Mouse (Mus musculus) retina, embryonic 14.5 days (tissue): Measurements from ENCODE around the gene Frs2.
"Not testable (repeated sequence)": the region's sequence is repeated elsewhere in the genome, so short reads cannot be mapped to it uniquely, and the experiment has no call there.

ENCODE experiments used
- DNase-seq: peaks from one replicate; pipeline ENCODE4 v3.0.0-alpha.2; 2015; ENCODE audit warnings: low spot score

Gene Frs2

GRCm38 (mm10) chr10:117045175-117046056, 102.9 kb downstream of the Frs2 start, which contains the start of gene Lrrc10:
Gene Lrrc10, plus strand, starts transcription at chr10:117045341.
- no peak for DNase-seq

- not testable (repeated sequence) for DNase-seq
Observed at GRCm38 (mm10) chr10:117043497-117044166, 104.7 kb downstream of the Frs2 start.

- DNase-seq: no peak
Observed at GRCm38 (mm10) chr10:117042295-117042694, 106.0 kb downstream of the Frs2 start.

- DNase-seq: peak; percentile 39
Observed at GRCm38 (mm10) chr10:117040355-117040754, 108.0 kb downstream of the Frs2 start.

GRCm38 (mm10) chr10:117033785-117034184, 114.5 kb downstream of the Frs2 start:
- peak; percentile 87 for DNase-seq

GRCm38 (mm10) chr10:117031160-117031559, 117.2 kb downstream of the Frs2 start:
- no peak for DNase-seq

GRCm38 (mm10) chr10:117026176-117026575, 122.2 kb downstream of the Frs2 start:
- DNase-seq: no peak

GRCm38 (mm10) chr10:117025776-117026175, 122.6 kb downstream of the Frs2 start:
- DNase-seq: not testable (repeated sequence)

GRCm38 (mm10) chr10:117023693-117024092, 124.6 kb downstream of the Frs2 start:
- no peak for DNase-seq

GRCm38 (mm10) chr10:117021020-117021754, 127.1 kb downstream of the Frs2 start:
- peak; percentile 67 for DNase-seq
